Mouse (Mus musculus): ENCODE data around the gene Crybb1.

Crybb1 gene

DNA sequence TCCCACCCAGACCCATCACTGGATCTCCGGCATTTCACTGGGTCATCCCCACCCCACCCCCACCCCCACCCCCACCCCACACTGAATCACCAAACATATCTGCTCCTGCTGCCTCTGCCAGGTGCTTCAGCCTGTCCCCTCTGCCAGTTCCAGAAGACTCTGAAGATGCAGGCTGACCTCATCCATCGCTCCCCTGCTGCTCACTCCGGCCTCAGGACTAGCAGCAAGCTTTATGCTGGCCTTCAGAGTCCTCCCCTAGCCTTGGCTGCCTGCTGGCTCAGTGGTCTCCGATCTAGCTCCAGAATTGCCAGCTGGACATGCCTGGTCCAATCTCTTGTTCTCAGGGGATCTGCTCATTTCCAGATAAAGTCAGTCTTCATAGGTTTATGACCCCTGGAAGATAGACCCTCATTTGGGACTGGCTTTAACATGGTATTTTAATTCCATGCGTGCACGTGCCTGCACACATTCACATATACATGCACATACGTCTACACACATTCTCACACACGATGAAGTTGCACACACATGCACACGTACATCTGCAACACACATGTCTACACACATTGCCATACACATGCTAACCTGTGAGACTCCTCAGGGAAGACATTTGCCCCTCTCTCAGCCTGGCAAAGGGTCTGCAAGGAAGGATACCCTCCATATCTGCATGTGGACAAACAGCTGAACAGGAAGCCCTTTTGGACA, 17.6 kb upstream of the Crybb1 start:
- in situ Hi-C loops (cut with MboI, MseI), result no loop called here

DNA sequence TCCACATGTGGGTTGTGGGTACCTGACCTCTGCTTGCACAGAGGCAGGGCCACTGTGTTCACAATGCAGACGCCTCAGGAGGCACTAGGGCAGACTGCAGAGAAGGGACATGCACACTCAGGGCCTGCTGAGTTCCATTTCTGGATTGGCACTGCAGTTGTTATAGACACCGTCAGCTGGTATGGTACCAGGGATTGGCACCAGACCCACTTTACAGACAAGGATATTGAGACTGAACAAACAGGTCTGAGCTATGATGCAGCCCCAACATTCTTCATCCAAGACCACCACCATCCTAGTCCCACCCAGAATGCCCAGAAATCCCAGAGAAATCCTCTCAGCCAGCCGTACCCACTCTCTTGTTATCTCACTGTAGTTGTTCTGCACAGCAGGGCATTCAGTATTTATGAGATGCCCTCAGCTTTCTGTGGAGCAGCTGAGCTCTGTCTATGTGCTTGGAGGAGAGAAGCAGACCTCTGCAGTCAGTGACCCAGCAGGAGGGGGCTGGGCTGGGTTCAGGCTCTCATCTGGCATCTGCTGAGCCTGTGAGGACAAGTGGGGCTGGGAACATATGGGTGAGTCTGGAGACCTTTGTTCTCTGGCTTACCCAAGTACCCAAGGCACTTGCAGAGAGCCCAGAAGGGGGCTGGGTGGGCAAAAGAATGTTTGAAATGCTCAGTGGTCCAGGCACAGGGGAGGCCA, 16.7 kb upstream of the Crybb1 start:
- in situ Hi-C loops (cut with MboI, MseI), result no loop called here

DNA sequence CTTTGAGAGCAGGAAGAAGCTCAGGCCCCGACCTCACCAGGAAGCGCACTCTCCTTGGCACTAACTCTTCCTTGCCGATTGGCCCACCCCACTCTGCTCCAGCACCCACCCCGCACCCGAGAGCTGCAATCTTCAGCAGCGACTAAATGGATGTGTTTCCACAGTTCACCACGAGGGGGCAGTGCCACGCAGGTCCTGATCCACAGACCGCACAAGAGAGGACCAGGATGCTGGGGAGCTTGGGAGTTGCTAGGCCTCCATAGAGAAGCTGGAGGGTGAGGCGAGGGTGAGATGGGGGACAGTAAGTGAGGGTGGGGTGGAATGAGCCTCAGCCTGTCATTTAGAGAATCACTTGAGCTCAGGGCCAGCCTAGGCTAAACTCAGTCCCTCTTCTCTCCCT, 14.9 kb upstream of the Crybb1 start:
- in situ Hi-C loops (cut with MboI, MseI), result loop anchor here (5.0 kb wide), 1 partner anchor 97 kb away; no protein-coding TSS in a partner anchor

DNA sequence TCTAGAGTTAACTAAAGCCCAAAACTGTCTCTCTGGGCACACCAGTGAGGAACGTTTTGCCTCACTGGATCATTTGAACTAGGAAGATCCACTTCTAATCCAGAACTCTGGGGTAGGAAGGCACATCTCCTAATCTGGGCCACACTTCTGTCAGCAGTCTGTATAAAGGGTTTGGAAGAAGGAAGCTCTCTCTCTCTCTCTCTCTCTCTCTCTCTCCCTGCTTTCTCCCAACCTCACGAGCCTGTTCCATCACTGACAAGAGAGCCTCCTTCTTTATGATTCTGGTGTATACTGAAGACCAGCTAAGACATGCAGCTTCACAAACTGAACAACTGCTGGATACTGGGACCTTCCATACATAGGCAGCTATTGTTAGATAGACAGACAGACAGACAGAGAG, 13.8 kb upstream of the Crybb1 start:
- in situ Hi-C loops (cut with MboI, MseI), result loop anchor here (5.0 kb wide), 1 partner anchor 95 kb away; no protein-coding TSS in a partner anchor

DNA sequence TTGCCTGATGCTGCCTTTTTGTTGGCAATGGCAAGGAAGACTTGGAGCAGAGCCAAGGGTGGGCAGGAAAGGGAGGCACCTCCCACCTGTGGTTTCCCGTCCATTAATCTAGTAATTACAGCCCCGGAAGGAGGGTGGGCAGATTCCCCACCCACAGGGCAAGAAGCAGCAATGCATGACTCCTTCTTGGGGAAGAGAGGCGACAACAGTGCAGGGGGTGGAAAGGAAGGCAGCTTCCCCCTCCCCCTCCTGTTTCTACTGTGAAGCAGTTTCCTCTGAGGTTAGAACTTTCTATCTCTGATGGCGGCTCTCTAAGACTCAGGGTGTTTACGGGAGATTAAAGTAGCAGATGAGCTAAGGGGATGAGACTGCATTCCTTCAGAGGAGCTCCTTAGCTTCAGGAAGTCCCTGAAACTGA, 13.2 kb upstream of the Crybb1 start:
- in situ Hi-C loops (cut with MboI, MseI), result loop anchor here (5.0 kb wide), 1 partner anchor 95 kb away; no protein-coding TSS in a partner anchor

DNA sequence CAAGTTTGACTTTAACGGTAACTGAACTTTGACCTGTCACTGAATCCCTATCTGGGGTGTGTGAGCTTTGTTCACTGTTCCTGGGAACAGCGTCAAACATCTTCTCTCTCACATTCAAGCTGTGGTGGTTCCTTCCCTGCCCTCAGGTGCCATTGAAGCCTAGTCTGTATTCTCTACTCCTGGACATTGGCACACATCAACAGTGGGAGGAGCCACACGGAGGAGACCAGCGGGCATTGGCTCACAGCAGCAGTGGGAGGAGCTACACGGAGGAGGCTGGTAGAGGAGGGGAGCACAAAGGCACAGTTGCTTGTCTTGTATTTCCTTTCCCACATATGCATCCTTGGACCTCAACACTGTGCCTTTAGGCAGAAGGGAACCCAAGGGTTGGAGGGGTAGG, 12.6 kb upstream of the Crybb1 start:
- in situ Hi-C loops (cut with MboI, MseI), result loop anchor here (5.0 kb wide), 1 partner anchor 94 kb away; no protein-coding TSS in a partner anchor

DNA sequence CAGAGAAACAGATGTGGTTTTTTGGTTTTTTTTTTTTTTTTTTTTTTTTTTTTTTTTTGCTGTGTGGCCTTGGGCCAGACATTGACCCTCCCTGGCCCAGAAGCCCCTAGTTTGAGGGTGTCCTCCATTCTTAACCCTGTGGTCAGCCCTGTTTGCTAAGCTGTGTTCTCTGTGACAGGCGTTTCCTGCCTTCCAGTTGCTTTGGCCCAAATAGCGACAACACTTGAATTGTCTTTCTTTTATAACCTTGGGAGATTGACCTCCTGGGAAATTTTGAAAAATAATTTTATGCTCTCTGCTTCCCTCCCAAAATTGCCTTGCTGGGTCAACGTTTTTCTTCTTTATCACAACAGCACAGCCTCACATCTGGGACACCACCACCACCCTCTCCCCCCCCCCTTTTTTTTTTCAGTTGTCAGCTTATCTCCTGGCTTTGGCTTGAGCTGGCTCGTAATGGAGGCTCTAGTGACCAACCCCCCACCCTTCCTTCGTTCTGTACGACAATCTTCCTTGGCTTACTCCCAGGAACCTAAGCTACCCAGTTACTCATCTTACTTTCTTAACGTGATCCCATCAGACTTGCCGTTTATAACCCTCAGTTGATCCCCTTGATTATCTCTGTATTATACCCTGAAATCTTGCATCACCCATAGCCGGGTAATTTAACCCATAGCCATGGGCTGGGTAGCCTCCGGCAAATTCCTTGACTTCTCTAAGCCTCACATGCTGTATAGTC, 11.9 kb upstream of the Crybb1 start:
- in situ Hi-C loops (cut with MboI, MseI), result loop anchor here (5.0 kb wide), 1 partner anchor 94 kb away; no protein-coding TSS in a partner anchor

DNA sequence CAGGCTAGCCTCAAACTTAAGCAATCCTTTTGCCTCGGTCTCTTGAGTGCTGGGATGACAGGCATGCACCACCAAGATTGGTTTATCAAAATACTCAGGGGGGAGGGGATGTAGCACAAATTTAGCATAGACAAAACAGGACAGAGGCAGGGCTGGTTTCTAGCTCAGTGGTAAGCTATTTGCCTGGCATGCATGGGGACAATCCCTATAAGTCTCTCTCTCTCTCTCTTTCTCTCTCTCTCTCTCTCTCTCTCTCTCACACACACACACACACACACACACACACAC, 11.4 kb upstream of the Crybb1 start:
- in situ Hi-C loops (cut with MboI, MseI), result loop anchor here (5.0 kb wide), 1 partner anchor 93 kb away; no protein-coding TSS in a partner anchor

DNA sequence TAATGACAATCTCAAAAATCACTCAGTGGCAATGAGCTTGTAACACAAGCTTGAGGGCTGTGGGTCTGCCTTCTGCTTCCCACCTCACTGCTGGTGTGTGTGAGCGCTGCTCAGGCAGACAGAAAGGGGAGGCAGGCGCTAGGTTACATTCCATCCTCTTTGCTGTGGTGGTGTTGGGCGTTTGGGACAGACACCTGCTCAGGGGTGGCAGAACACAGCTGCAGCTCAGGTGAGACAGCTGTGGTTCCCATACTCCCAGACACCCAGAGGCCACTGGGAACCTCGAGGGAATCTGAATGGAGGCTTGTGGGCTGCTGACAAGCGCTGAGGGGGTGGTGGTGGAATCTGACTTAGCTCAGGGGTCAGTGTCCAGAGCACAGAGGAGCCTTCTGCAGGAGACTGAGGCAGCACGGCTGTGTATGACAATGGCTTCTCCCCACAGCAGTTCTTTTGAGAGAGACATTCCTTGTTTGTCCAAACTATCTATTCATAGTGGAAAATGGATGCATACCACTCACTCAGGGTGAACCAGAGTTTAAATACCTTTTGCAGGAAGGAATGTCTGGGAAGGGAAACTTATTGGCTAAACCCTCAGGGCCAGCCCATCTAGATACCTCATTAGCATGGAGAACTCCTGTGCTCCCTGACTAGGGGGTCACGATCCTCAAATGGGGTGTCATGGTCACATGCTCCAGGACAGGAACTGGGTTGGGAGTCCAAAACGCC, 10.6 kb upstream of the Crybb1 start:
- in situ Hi-C loops (cut with MboI, MseI), result loop anchor here (5.0 kb wide), 1 partner anchor 92 kb away; no protein-coding TSS in a partner anchor

DNA sequence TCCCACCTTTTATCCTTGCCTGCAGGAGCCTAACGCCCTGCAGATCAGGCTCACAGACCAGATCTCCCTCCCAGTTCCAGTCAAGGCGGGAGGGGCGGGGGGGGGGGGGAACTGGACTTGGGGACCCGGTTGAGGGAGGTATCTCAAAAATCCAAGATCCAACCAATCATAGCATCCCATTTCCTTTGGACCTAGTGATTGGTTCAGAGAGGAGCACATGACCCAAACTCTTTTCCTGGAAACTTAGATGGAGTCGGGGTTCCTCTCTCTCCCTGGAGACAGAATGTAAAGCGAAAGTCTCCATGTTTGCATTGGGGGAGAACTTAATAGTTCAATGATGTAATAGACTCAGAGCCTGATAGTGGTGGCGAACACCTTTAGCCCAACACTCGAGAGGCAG, 8.2 kb upstream of the Crybb1 start:
- in situ Hi-C loops (cut with MboI, MseI), result no loop called here

DNA sequence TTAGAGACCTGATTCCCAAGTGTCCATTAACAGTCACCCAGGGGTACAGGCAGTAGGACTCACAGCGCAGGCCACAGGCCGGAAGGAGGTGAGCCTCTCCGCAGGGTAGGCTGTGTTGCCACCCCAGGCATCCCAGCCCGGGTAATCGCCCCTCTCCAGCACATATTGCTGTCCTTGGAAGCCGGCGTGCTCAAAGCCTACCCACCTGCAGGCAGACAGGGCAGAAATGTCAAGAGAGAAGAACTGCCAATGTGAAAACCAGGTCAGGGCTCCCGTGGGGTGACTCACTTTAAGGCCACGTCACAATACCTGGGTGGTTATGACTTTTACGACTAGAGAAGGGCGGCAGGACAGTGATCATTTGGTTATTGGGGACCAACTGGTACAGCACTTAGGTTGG, 6.5 kb upstream of the Crybb1 start:
- in situ Hi-C loops (cut with MboI, MseI), result no loop called here

DNA sequence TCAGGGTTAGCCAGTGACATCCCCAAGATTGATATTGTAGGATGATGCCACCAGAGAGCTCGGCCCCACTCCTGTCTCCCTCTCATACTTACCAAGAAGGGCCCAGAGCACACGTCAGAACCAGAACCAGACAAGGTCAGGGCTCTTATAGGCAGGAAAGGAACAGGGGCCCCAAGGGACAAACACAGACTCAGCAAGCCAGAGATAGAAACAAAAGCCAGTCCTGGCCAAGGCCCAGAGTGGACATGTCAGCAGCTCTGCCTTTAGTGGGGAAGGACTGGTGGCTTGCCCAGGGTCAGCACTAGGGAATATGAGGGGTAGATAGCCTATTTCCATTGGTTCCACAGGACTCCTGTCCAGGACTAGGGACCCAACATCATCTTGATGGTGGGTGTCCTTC, 3.2 kb upstream of the Crybb1 start, which contains the start of gene Cryba4:
Cryba4 (minus strand) TSS at position 119 of the 400 bp plus-strand sequence.
- in situ Hi-C loops (cut with MboI, MseI), result no loop called here

DNA sequence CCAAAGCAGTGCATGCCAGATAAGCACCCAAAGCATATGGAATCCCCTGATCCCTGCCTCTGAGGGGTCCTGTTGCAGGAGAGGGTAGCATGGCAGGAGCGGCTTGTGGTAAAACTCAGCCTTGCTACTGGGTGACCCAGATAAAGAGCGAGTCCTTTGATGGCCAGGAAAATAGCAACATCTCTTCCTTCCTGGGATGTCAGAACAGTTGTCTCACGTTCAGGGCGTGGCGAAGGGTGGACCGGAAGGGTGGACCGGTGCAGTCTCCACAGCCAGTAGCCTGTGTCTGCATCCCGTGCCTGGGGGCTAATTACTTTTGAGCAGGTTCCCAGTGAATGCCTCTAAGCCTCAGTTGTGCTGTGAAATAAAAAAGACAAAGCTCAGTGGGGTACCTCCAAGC, 2.4 kb upstream of the Crybb1 start:
- in situ Hi-C loops (cut with MboI, MseI), result no loop called here

DNA sequence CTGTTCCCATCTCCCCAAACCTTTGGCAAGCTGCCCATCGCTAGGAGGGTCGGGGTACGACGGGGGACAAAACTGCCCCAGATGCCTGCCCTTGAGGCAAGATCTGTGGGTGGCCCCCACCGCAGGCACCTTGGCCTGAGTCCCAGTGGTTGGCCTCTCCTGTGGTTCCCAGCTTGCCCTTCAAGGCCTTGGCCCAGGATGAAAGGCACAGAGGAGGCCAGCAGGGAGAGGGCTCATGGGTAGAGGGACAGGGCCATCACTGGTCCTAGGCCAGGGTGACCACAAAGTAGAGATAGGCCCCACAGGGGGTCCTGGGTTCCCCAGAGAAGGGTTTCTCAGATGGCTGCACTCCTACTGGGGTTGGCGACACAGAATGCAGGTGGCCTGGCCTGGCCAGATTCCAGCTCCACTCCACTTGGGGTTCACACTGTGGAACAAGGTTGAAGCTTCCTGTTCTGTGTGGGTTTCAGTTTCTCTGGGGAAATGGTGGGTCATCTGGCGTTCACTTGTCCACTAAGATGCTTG, 1.3 kb upstream of the Crybb1 start:
- in situ Hi-C loops (cut with MboI, MseI), result no loop called here

DNA sequence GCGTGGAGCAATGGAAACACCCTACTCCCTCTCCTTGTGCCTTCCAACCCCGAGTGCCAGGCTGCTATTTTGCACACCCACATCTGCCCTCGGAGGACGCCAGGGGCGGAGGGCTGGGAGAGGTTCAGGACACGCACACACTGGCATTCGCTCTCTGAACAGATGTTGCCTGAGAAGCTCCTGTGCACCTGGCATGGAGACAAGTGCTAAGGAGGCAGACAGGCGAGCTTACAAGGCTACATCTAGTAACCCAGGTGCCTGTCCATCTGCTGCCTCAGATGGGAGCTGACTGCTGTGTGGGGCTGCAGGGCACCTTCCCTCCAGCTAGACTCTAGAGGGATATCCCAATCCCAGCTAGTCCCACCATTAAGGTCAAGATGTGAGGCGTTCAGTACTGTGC, 842 bp downstream of the Crybb1 start:
- in situ Hi-C loops (cut with MboI, MseI), result no loop called here

DNA sequence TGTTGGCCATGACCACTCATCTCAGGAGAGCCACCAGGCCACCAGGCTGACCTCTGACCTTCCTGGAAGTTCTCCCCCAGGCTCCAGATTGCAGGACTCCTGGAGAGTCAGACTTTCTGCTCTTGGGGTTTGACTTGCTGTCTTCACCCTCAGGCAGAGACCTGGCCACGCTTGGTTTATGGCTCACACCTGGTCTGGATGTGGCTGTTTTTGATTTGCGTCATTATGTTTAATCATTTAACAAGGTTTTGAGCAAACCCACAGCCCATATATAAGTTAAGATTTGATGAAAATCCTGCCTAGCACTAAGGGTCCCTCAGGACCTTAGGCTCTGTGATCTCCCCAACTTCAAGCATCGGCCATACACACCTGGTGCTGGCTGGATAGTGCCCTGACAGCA, 2.3 kb downstream of the Crybb1 start:
- in situ Hi-C loops (cut with MboI, MseI), result no loop called here

DNA sequence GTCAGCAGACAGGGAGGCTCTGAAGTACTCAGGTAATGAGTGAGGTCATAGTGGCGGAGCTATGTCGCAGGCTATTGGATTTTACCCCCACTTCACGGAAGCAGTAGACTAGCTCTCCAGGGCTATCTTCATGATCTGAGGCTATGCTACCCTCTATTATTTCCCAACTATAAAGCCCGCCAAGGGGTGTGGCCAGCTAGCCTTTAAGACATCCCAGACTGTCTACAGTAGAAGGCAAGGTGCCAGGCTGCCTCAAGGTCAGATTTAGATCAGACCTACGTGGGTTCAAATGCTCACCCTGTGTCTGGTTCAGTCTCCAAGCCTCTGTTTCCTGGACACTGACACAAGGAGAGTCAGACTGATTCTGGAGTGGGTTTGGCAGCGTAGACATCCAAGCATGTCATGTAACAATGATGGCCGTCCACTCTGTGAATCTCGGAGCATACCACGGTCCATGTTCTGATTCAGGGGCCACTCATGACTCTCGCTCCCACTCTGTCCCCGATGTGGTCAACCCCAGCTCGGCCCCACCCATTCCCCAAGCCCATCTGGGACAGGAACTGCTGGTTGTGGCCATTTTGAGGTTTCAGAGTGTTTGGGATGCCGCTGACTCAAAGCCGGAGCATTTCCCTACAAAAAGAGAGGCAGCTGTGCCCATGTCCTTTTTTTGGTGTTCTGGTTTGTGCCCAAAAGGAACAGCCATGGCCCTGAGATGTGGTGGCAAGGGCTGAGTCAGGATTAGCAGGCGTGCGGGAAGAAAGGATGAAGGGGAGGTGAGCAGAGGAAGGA, 4.4 kb downstream of the Crybb1 start:
- in situ Hi-C loops (cut with MboI, MseI), result no loop called here

DNA sequence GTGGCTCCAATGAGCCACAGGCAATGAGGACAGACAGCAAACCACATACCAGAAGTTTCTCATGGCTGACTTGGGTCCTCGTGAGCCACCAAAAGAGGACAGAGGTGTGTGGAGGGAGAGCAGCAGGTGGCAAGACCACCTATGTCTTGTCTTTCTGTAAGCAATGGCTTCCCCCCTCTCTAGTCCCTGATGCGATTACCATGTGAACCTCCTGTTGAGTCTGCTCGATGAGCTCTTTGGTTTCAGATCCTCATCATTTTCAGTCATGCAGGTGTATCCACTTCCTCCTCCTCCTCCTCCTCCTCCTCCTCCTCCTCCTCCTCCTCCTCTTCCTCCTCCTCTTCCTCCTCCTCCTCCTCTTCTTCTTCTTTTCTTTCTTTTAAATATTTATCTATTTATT, 5.2 kb downstream of the Crybb1 start:
- in situ Hi-C loops (cut with MboI, MseI), result no loop called here

DNA sequence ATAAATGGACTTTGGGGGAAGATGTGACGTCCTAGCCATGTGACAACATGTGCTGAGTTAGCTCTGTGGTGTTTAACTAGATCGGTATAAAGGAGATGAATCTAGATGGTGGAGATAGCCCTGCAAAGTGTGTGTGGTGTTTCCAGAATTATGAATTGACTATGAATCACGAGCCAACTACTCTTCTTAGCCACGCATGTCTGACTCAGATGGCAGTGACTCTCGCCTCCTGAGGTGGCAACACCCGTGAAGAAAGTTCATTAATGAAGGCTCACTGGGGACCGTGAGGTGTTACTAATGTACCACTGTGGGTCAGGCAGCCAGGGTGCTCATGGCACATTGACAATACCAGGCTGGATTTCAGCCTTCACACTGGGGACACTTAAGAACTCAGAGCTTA, 8.5 kb downstream of the Crybb1 start:
- in situ Hi-C loops (cut with MboI, MseI), result no loop called here

DNA sequence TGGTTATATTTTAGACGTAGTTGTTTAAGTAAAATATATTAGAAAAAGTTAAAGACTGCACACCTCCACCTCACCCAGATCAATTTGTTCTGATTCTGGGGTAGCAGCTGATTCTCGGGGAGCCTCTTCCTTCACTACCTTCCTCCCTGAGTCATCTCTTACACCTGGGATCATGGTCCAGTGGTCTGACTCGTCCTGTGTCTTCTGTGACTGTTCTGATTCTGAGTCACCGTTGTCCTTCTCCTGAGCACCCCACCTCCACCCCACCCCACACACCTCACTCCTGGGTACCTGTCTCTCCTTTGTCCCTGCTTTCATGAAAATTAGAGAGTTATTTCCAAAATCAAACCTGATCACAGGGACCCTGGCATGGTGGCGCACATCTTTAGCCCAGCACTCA, 9.5 kb downstream of the Crybb1 start:
- in situ Hi-C loops (cut with MboI, MseI), result no loop called here

DNA sequence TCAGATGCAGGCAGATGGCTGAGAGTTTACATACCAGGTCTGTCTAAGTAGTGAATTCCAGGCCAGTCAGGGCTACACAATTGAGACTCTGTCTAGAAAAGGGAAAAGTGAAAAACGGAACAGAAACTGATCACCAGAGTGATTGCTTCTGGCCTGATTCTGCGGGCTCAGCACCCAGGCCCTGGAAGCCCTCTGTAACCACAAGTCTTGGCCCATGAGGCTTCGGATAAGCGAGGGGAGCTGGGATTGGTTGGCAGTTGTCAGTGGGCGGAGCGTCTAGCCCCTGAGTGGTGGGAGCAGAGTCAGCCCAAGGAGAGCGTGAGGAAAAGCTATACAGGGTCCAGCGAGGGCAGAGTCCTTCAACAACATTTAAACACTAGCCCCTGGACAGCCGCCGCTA, 9.9 kb downstream of the Crybb1 start:
- in situ Hi-C loops (cut with MboI, MseI), result no loop called here

All from T-helper 17 cell (primary cell).